Mouse (Mus musculus): ENCODE measurements at regions not wholly inside any gene's neighbourhood (a gene's known extent, or its start where the extent isn't known, plus 50 kb on each side); places are given as distances from the start of the nearest gene placed in this dataset.
"Not testable (repeated sequence)": the region's sequence is repeated elsewhere in the genome, so short reads cannot be mapped to it uniquely, and the experiment has no call there.

DNA sequence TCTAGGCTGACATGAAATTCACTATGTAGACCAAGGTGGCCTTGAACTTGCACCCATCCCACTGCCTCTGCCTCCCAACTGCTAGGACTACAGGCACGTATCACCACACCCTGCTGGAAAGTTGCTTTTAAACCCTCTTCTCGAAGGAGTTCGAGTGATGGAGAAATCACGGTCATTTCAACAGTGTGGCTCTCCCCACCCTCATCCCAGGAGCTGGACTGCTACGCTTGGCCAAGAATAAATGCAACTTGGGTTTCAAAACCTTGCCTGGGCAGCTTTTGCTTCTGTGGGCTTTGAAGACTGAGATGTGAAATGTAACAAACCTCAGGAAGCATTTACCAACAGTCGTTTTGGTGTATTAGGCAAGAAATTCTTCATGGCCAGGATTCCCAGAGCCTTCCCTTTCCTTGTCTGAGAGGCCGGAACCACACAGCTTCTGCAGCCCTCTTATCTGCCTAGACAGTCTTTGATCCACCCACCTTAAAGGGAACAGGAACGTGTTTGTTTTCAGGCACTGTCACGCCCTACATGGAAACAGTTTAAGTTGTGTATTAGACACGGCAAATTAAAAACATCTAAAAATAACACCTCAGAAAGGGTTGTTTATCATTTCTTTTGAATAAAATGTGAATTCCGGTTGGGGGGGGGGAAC, 103.0 kb upstream of the Map3k1 start:
- 82% methylated on average over 11 of the region's 11 CpGs for WGBS
- ATAC-seq (replicated peaks; ENCODE audit: low FRiP score), result no peak; the same call in 1 of the 2 replicates
- H3K27me3 ChIP-seq, result no peaks in the 10 kb centered on the region

DNA sequence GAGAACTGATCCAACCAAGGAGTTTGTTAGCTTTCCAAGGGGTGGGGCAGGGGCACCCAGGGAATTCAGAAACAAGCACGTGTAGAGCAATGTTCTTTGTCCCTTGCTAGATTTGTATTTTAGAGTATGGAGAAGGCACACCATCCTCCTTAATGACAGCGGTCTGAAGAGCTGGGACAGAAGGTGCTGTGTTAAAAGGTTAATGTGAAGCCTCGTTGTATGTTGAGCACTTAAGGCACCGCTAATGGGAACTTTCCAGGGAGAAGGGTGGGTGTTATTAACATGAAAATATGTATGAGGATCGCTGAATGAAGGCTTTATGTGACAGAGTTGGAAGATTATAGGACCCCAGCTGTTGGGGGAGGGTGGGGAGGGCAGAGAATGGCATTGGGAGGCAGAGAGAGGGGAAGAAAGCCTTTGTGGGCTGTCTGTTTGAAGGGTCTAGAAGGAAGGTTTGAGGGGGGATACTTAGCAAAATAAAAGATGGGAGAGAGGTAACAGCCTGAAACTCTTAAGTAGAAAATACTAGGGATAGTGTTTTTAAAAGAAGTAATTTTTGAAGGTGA, 105.6 kb upstream of the Map3k1 start:
- Histone ChIP-seq H3K4me3 (replicated peaks) (no peak overlapping the region), H3K36me3 (no peaks in the 10 kb centered on the region), H3K4me2 (no peak overlapping the region), H3K27ac (no peak overlapping the region), H3K9ac (no peak overlapping the region), H3K9me3 (replicated peaks) (no peaks in the 10 kb centered on the region), H3K4me1 (no peaks in the 10 kb centered on the region), H3K27me3 (no peaks in the 10 kb centered on the region)
- WGBS, result 59% methylated on average over 5 of the region's 5 CpGs
- ATAC-seq (replicated peaks; ENCODE audit: low FRiP score), result no peak

More for the DNA sequence above, 103.0 kb upstream of the Map3k1 start:
- H3K27ac ChIP-seq, result no peak overlapping the region
- no peaks in the 10 kb centered on the region for H3K4me1 ChIP-seq
- no peak overlapping the region for H3K4me2 ChIP-seq
- no peaks in the 10 kb centered on the region for H3K9me3 ChIP-seq (replicated peaks)
- no peaks in the 10 kb centered on the region for H3K36me3 ChIP-seq
- no peak overlapping the region for H3K9ac ChIP-seq
- H3K4me3 ChIP-seq (replicated peaks), result no peak overlapping the region

DNA sequence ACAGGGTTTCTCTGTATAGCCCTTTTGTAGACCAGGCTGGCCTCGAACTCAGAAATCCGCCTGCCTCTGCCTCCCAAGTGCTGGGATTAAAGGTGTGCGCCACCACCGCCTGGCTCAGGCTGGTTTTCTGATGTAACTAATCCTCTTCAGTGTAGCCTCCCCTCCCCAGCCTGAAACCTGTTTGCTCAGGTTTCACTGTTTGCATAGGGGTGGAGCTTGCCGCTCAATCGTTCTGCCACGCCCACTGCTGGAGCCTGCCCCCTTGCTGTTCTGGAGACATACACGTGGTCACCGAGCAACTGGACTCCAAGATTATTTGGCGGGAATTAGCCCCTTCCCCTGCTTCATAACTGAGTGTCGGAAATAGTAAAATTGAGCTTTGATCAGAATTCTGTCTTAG, 110.6 kb upstream of the Map3k1 start:
- peaks cover 11% of the 10 kb centered on the region for H3K9me3 ChIP-seq (replicated peaks)
- H3K9ac ChIP-seq; H3K27ac ChIP-seq; H3K4me1 ChIP-seq; H3K36me3 ChIP-seq; H3K27me3 ChIP-seq; ATAC-seq (replicated peaks; ENCODE audit: low FRiP score); H3K4me3 ChIP-seq (replicated peaks); H3K4me2 ChIP-seq: not testable (repeated sequence)
- WGBS, result 80% methylated on average over 11 of the region's 11 CpGs

DNA sequence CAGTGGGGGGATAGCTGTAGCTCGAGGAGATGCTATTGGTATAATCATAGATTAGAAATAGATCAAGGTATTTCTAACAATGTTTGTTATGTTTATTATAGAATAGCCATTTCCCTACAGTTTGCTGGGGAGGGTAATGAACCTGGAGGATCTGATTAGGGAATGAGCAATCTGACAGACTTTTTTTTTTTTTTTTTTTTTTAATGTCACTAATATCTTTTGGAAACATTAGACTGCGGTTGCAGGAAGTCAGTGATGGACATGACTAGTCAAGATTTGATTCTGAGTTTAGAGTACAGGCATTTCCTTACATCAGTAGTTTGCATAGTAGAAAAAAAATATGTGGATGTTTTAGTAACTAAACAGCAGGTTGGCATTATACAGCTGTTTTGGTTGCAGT, 111.7 kb upstream of the Map3k1 start:
- H3K4me1 ChIP-seq, result no peaks in the 10 kb centered on the region
- H3K4me2 ChIP-seq, result no peak overlapping the region
- H3K9ac ChIP-seq, result no peak overlapping the region
- no peak overlapping the region for H3K4me3 ChIP-seq (replicated peaks)
- H3K36me3 ChIP-seq, result no peaks in the 10 kb centered on the region
- no peak for ATAC-seq (replicated peaks; ENCODE audit: low FRiP score)
- H3K27me3 ChIP-seq, result no peaks in the 10 kb centered on the region
- H3K27ac ChIP-seq, result no peak overlapping the region
- H3K9me3 ChIP-seq (replicated peaks), result peaks cover 11% of the 10 kb centered on the region
- 87% methylated on average over 2 of the region's 2 CpGs for WGBS

DNA sequence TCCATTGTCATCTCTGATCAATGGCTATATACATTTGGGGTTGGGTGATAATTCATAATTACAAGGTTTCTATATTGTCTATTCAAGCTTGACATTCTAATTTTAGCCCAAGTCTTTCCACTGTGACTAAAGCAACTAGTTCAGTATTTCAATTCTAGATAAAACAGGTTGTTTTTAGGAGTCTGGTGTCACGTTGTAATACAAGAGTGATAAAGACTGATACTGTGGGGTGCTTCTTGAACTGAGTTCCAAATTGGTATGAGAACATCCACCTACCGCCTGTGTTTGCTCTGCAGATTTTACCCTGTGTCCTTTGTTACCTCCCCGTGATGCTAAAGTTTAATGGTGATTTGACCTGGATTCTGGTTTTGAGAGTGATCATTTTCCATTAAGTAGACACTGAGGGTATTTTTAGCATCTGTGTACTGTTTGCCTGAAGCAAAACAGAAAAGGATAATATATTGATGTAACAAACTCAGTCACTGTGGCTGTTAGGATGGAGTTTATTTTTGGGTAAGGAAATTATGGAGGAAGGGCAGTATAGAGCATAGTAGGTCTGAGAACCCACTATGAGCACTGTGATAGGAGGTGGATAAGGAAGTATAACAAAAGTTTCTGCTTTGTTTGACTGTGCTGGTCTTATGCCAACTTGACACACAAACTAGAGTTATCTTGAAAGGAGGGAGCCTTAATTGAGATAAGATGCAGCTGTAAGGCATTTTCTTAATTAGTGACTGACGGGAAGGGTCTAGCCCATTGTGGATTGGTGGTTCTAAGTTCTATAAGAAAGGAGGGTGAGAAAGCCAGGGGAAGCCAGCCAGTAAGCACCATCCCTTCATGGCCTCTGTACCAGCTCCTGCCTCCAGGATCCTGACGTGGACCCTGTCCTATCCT, 112.6 kb upstream of the Map3k1 start:
- H3K4me3 ChIP-seq (replicated peaks), result no peak overlapping the region
- H3K9me3 ChIP-seq (replicated peaks), result peaks cover 11% of the 10 kb centered on the region
- WGBS, result 85% methylated on average over 5 of the region's 5 CpGs
- ATAC-seq (replicated peaks; ENCODE audit: low FRiP score), result no peak
- no peaks in the 10 kb centered on the region for H3K36me3 ChIP-seq
- H3K9ac ChIP-seq, result no peak overlapping the region
- H3K27ac ChIP-seq, result no peak overlapping the region
- no peaks in the 10 kb centered on the region for H3K27me3 ChIP-seq
- H3K4me1 ChIP-seq, result no peaks in the 10 kb centered on the region
- H3K4me2 ChIP-seq, result no peak overlapping the region

DNA sequence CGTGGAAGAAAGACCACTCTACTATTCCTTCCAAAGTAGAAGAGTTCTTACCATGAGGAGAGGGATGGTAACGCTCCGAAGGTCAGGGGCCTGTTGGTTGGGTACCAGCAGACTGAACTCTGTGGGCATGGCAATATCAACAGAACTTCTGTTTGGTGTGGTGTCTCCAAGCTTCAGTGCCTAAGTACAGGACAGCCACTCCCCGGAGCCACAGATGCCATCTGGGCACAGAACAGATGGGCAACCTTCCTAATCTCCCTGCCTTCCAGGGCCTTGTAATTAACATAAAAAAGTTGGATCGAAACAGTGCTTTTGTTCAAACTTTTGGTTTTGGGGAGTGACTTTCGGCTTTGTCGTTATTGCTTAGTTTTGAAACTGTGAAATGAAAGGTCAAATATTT, 116.6 kb upstream of the Map3k1 start:
- Histone ChIP-seq H3K9me3 (replicated peaks) (peaks cover 11% of the 10 kb centered on the region), H3K27ac (no peak overlapping the region), H3K9ac (no peak overlapping the region), H3K36me3 (no peaks in the 10 kb centered on the region), H3K4me1 (no peaks in the 10 kb centered on the region), H3K27me3 (no peaks in the 10 kb centered on the region), H3K4me3 (replicated peaks) (no peak overlapping the region), H3K4me2 (no peak overlapping the region)
- 96% methylated on average over 7 of the region's 7 CpGs for WGBS
- ATAC-seq (replicated peaks; ENCODE audit: low FRiP score), result no peak

DNA sequence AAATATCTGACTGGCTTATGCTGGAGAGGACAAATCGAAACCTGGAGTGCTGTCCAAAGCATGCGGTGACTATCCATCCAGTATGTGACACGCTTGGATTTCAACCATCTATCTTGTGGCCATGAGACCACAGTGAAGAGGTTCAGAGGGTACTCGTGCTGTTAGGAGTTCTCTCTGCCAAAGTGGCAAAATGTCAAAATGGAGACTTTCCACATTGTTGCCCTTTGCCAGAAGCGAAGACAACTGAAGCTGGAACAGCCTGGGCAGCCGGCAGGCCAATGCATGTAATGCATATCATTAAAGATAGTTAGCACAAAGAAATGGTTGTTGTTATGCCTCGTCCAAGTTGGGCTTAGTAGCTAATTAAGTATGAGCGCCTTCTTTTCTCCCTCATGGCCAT, 118.0 kb upstream of the Map3k1 start:
- no peak overlapping the region for H3K27ac ChIP-seq
- H3K9me3 ChIP-seq (replicated peaks), result peaks cover 7% of the 10 kb centered on the region
- no peak for ATAC-seq (replicated peaks; ENCODE audit: low FRiP score)
- H3K4me3 ChIP-seq (replicated peaks), result no peak overlapping the region
- no peak overlapping the region for H3K9ac ChIP-seq
- peaks cover 6% of the 10 kb centered on the region for H3K4me1 ChIP-seq
- 79% methylated on average over 8 of the region's 8 CpGs for WGBS
- H3K36me3 ChIP-seq, result no peaks in the 10 kb centered on the region
- H3K4me2 ChIP-seq, result no peak overlapping the region
- H3K27me3 ChIP-seq, result no peaks in the 10 kb centered on the region

DNA sequence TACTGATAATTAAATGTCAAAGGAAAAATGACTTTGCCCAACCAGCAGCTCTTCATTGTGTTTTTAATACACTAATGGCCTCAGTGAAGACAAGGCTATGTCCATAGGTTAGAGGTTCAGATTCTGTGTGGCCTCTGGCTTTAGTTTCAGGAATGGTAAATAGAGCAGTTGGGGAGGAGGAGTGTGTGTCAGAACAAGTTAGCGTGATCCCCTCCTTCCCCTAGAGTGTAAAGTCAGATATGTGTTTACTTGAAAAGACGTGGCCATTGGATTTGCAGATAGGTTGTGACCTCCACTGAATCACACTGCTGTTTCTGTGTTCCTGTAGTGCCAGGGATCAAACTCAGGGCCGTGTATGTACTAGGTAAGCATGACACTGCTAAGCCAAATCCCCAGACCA, 118.7 kb upstream of the Map3k1 start:
- WGBS, result 41% methylated on average over 3 of the region's 3 CpGs
- Histone ChIP-seq H3K4me1 (peaks cover 11% of the 10 kb centered on the region), H3K4me2 (no peak overlapping the region), H3K4me3 (replicated peaks) (no peak overlapping the region), H3K27ac (no peak overlapping the region), H3K36me3 (no peaks in the 10 kb centered on the region), H3K9ac (no peak overlapping the region), H3K9me3 (replicated peaks) (peaks cover 2% of the 10 kb centered on the region), H3K27me3 (no peaks in the 10 kb centered on the region)
- ATAC-seq (replicated peaks; ENCODE audit: low FRiP score), result no peak

DNA sequence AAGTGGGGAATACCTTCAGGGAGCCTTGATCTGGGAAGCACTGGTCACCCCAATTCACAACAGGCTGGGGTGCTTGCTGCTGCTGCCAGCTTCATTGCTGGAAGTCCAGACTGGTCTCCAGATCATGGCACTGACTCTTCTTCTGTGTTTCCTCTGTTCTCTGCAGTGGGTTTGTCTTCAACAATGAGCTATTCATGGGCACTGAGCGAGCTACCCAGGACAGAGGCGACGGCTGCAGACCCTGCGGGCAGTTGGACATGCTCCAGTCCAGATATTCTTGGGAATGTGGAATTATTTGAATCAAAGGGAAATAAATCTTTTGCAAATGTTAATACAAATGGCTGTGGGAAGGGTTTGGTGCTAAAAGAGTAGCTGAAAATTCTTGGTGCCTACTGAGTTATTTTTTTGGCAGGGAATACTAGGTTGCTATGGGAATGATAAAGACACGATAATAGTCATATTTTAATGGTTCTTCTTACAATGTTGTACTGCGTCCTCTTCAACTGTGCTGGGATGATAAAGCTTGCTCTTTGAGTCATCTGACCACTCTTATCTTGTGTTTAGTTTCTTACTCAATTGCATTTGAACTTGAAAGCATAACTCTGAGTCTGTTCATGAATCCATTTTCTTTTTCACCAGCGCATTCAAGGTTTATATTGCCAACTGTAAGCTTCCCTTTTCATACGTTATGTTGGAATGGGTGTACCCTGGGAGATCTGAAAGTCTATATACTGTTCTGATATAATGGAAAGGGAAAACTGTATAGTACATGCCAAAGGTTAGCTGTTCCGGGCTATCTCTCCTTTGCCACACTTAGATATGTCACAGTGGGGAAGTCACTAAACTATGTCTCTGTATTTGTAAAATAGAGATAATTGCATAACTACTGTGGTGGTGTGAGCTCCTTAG, 120.1 kb upstream of the Map3k1 start:
- ATAC-seq (replicated peaks; ENCODE audit: low FRiP score), result no peak
- Histone ChIP-seq H3K9ac (no peak overlapping the region), H3K4me1 (peaks cover 13% of the 10 kb centered on the region), H3K36me3 (no peaks in the 10 kb centered on the region), H3K4me3 (replicated peaks) (no peak overlapping the region), H3K27ac (no peak overlapping the region), H3K9me3 (replicated peaks) (no peaks in the 10 kb centered on the region), H3K4me2 (no peak overlapping the region), H3K27me3 (no peaks in the 10 kb centered on the region)
- WGBS, result 87% methylated on average over 9 of the region's 9 CpGs

DNA sequence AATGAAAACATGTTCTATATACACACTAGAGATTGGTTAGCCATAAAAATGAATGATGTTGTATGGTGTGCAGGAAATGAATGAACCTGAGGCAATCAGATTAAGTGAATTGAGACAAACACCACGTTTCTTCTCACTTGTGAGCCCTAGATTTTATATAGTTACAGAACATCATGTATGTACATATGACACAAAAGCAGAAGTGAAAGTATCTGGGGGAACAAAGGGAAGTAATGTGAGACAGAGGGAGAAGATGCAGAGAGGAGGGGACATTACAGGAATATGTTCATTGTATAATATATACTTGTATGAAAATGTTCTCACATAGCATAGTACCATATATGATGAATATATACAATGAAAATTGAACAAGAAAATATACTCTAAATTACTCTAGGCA, 121.1 kb upstream of the Map3k1 start:
- 49% methylated on average over 1 of the region's 1 CpGs for WGBS
- Histone ChIP-seq H3K36me3 (no peaks in the 10 kb centered on the region), H3K4me1 (peaks cover 16% of the 10 kb centered on the region), H3K4me3 (replicated peaks) (no peak overlapping the region), H3K9ac (no peak overlapping the region), H3K9me3 (replicated peaks) (no peaks in the 10 kb centered on the region), H3K4me2 (no peak overlapping the region), H3K27me3 (no peaks in the 10 kb centered on the region), H3K27ac (no peak overlapping the region)
- no peak for ATAC-seq (replicated peaks; ENCODE audit: low FRiP score)

DNA sequence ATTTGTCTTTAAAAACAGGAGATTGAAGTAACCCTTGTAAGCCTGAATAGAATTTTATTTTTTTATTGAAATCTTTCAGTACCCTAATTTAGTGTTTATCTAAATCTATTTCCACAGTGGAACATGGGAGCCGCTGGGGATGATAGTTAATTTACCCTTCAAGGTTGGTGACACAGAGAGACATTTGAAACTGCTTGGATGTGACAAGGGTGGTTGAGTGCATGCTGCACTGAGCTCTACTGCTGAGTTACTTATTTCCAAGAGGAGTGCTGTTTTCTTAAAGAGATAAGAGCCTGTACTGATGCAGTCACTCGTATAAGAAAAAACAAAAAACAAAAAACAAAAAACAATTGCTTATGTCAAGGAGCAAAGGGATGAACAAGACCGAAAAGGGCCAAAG, 123.7 kb upstream of the Map3k1 start:
- Histone ChIP-seq H3K27me3 (no peaks in the 10 kb centered on the region), H3K27ac (peak overlapping the region; percentile 56; the same call in 1 of the 2 replicates), H3K9ac (no peak overlapping the region), H3K4me3 (replicated peaks) (no peak overlapping the region), H3K36me3 (no peaks in the 10 kb centered on the region), H3K4me1 (peaks cover 26% of the 10 kb centered on the region), H3K4me2 (no peak overlapping the region), H3K9me3 (replicated peaks) (no peaks in the 10 kb centered on the region)
- 46% methylated on average over 3 of the region's 3 CpGs for WGBS
- peak; percentile 73; the same call in 1 of the 2 replicates for ATAC-seq (replicated peaks; ENCODE audit: low FRiP score)

Measured in kidney, embryonic 15.5 days (tissue).